Mouse (Mus musculus) bone marrow macrophage, adult 2 months (primary cell): ENCODE measurements around the gene Pla2g2d. TPM values are rescaled to one million over a fixed set of nuclear protein-coding genes. Genes with fewer than 3 reads are reported as not detected.
"Not testable (repeated sequence)": the region's sequence is repeated elsewhere in the genome, so short reads cannot be mapped to it uniquely, and the experiment has no call there.

Source experiments
- H3K27ac ChIP-seq: 2 replicates; pipeline ENCODE4 v1.5.1; 2012; ENCODE audit warnings: low read depth, low read length; ENCODE audit not compliant: insufficient read depth
- H3K4me1 ChIP-seq: 2 replicates; pipeline ENCODE4 v1.6.1; 2012; ENCODE audit warnings: low read length; ENCODE audit not compliant: control insufficient read depth, insufficient read depth
- H3K4me3 ChIP-seq: 2 replicates; pipeline ENCODE4 v1.5.1; 2012; ENCODE audit warnings: mild to moderate bottlenecking, low read length, moderate library complexity; ENCODE audit not compliant: insufficient read depth
- CTCF ChIP-seq: IDR thresholded peaks from 2 replicates; pipeline ENCODE4 v1.5.1; 2012; ENCODE audit warnings: low read depth, mild to moderate bottlenecking, low read length, moderate library complexity
- POLR2A ChIP-seq: IDR thresholded peaks from 2 replicates; pipeline ENCODE4 v1.6.1; 2012; ENCODE audit warnings: mild to moderate bottlenecking, low read depth, low read length, borderline replicate concordance
- polyA plus RNA-seq: library from polyadenylated mRNA; stranded (reverse); fragments of >200 nt; gene quantifications from 2 replicates; pipeline ENCODE4 v1.2.4, GENCODE M21; 2012; ENCODE audit not compliant: missing spikeins, insufficient read depth, insufficient read length

The Pla2g2d gene
- polyA plus RNA-seq, 1 experiment: not detected

GRCm38 (mm10) chr4:138819101-138819500, 43.6 kb downstream of the Pla2g2d start:
- H3K27ac ChIP-seq: no peak overlapping the region
- no peaks in the 10 kb centered on the region for H3K4me1 ChIP-seq
- H3K4me3 ChIP-seq: no peak overlapping the region
- TF ChIP-seq CTCF (no peak), POLR2A (no peak)

GRCm38 (mm10) chr4:138821036-138821435, 45.5 kb downstream of the Pla2g2d start:
- TF ChIP-seq POLR2A: no peak
- no peak for TF ChIP-seq CTCF
- Histone ChIP-seq H3K27ac (no peak overlapping the region), H3K4me1 (no peaks in the 10 kb centered on the region), H3K4me3 (no peak overlapping the region)

DNA sequence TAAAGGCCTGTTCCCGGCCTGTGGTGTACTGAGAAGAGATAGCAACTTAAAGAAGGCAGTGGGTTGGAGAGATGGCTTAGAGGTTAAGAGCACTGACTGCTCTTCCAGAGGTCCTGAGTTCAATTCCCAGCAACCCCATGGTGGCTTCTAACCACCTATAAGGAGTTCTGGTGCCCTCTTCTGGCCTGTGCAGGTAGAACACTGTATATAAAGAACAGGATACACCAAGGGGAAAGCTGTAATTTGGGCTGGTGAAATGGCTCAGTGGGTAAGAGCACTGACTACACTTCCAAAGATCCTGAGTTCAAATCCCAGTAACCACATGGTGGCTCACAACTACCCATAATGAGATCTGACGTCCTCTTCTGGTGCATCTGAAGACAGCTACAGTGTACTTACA, 48.6 kb downstream of the Pla2g2d start:
- not testable (repeated sequence) for H3K4me3 ChIP-seq, H3K27ac ChIP-seq, H3K4me1 ChIP-seq

DNA sequence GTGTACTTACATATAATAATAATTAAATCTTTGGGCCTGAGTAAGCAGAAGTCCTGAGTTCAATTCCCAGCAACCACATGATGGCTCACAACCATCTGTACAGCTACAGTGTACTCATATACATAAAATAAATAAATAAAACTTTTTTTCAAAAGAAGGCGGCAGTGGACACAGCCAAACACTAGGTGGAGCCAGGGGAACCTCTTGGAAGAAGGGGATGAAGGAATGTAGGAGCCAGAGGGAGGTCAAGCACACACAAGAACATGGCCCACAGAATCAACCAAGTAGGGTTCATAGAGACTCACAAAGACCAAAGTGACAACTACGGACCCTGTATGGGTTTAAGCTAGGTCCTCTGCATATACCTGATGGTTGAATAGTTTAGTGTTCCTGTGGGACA, 49.1 kb downstream of the Pla2g2d start:
- Histone ChIP-seq H3K4me3 (no peak overlapping the region), H3K4me1 (no peaks in the 10 kb centered on the region), H3K27ac (no peak overlapping the region)
- TF ChIP-seq CTCF: no peak
- no peak for TF ChIP-seq POLR2A

DNA sequence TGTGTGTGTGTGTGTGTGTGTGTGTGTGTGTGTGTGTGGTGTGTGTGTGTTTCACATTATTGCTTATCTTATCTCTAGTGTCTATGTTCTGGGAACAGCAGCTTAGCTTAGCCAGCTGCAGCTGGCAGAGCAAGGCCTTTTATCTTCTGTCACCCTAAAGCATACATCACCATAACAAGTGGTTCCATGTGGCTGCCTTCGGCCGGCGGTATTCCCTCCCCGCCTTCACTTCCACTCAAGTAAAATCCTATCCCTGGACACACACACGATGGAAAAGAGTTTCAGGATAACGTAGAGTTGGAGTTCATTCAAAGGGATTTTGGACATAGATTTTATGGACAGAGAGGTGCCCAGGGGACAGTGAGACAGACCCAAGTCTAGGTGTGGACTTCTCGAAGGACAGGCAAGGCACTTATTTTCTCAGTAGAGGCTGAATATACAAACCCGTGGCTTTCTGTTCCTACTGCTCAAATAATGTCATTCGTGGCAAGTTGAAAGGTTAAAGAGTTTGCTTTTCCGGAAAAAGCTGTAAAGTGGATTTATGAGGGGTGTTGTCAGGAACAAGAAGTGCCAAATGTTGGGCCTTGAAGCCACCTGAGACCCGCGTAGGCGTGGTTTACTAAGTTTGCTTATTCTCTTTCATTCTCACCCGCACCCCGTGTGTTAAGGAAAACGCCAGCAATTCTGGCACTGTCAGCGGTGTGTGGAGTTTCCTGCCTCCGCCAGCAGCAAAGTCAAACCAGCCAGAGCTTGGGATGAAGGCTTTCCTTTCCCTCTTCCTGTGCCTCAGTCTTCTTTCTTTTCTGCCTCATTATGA, 50.4 kb downstream of the Pla2g2d start:
- Histone ChIP-seq H3K4me1 (no peaks in the 10 kb centered on the region), H3K27ac (no peak overlapping the region)
- TF ChIP-seq POLR2A: no peak
- TF ChIP-seq CTCF: no peak

GRCm38 (mm10) chr4:138827147-138827546, 51.6 kb downstream of the Pla2g2d start:
- TF ChIP-seq CTCF: no peak
- TF ChIP-seq POLR2A: no peak
- no peak overlapping the region for H3K27ac ChIP-seq
- H3K4me1 ChIP-seq: no peaks in the 10 kb centered on the region
- H3K4me3 ChIP-seq: no peak overlapping the region

More for the DNA sequence above, 50.4 kb downstream of the Pla2g2d start:
- no peak overlapping the region for H3K4me3 ChIP-seq

Other genes starting within 250 kb of the Pla2g2d start
- not detected in 2 replicates for gene Vwa5b1, start 139.9 kb upstream of the Pla2g2d start, polyA plus RNA-seq
- not detected in 2 replicates for gene Pla2g2c, start 50.9 kb upstream of the Pla2g2d start, polyA plus RNA-seq
- gene Ubxn10, start 38.6 kb upstream of the Pla2g2d start, polyA plus RNA-seq: not detected in 2 replicates
- not detected in 2 replicates for gene Pla2g2f, start 18.1 kb upstream of the Pla2g2d start, polyA plus RNA-seq
- gene Pla2g5, start 87.7 kb downstream of the Pla2g2d start, polyA plus RNA-seq: not detected in 2 replicates
- not detected in 2 replicates for gene Gm13030, start 98.2 kb downstream of the Pla2g2d start, polyA plus RNA-seq
- 0.96 TPM in 1 of 2 replicates, not detected in the other for gene Pla2g2e, start 102.2 kb downstream of the Pla2g2d start, polyA plus RNA-seq
- gene Otud3, start 138.2 kb downstream of the Pla2g2d start, polyA plus RNA-seq: 4.8 and 8.0 TPM in 2 replicates
- gene Rnf186, start 191.4 kb downstream of the Pla2g2d start, polyA plus RNA-seq: not detected in 2 replicates
- gene Tmco4, start 197.2 kb downstream of the Pla2g2d start, polyA plus RNA-seq: 5.4 and 6.5 TPM in 2 replicates